Mouse (Mus musculus) lung, embryonic 16.5 days (tissue): ENCODE data around the gene Pus3. TPM values are rescaled to one million over a fixed set of nuclear protein-coding genes. Genes with fewer than 3 reads are reported as not detected.
"Not testable (repeated sequence)": the region's sequence is repeated elsewhere in the genome, so short reads cannot be mapped to it uniquely, and the experiment has no call there.

Experiments used
- ATAC-seq: fragments of 200-750 bp; cut with Nextera tagmentation; 2 replicates; pipeline ENCODE4 v1.8.0; 2017; ENCODE audit warnings: low read depth, mild to moderate bottlenecking, moderate library complexity
- H3K27ac ChIP-seq: fragments of 300-500 bp; sonication (generic); 2 replicates; pipeline ENCODE4 v1.5.1; 2014; ENCODE audit warnings: mild to moderate bottlenecking, control low read depth, low read length
- H3K27me3 ChIP-seq: fragments of 300-500 bp; sonication (generic); 2 replicates; pipeline ENCODE4 v1.6.1; 2014; ENCODE audit warnings: low read depth, low read length, mixed read lengths; ENCODE audit not compliant: control insufficient read depth, insufficient read depth
- H3K36me3 ChIP-seq: fragments of 300-500 bp; sonication (generic); 2 replicates; pipeline ENCODE4 v1.6.1; 2014; ENCODE audit warnings: low read length; ENCODE audit not compliant: control insufficient read depth, insufficient read depth
- H3K4me1 ChIP-seq: fragments of 300-500 bp; sonication (generic); replicated peaks from 2 replicates; pipeline ENCODE4 v1.6.1; 2014; ENCODE audit warnings: low read length, mixed read lengths; ENCODE audit not compliant: control insufficient read depth, insufficient read depth
- H3K4me2 ChIP-seq: fragments of 300-500 bp; sonication (generic); 2 replicates; pipeline ENCODE4 v1.6.1; 2014; ENCODE audit warnings: low read depth, low read length, control low read depth
- H3K4me3 ChIP-seq: fragments of 300-500 bp; sonication (generic); 2 replicates; pipeline ENCODE4 v1.5.1; 2014; ENCODE audit warnings: mild to moderate bottlenecking, low read length, control low read depth
- H3K9ac ChIP-seq: fragments of 300-500 bp; sonication (generic); 2 replicates; pipeline ENCODE4 v1.6.1; 2014; ENCODE audit warnings: low read length, control low read depth
- H3K9me3 ChIP-seq: fragments of 300-500 bp; sonication (generic); 2 replicates; pipeline ENCODE4 v1.6.1; 2016; ENCODE audit warnings: low read length; ENCODE audit not compliant: control insufficient read depth
- WGBS: fragments of 180-500 bp; shearing (Covaris S2); extraction: QIAGEN DNeasy Blood & Tissue Kit; methylation state at CpG from one replicate; pipeline ENCODE4 v1.1.7; 2014; 5-methylcytosine and 5-hydroxymethylcytosine counted together
- polyA plus RNA-seq: library from polyadenylated mRNA; unstranded; fragments of >200 nt; fragmentation: Nextera tagmentation; extraction: Ambion mirVana; gene quantifications from 2 replicates; pipeline ENCODE4 v1.2.1, GENCODE M21; 2015

Pus3 gene
- polyA plus RNA-seq, 1 experiment from 2014 or later = 13.9 TPM

DNA sequence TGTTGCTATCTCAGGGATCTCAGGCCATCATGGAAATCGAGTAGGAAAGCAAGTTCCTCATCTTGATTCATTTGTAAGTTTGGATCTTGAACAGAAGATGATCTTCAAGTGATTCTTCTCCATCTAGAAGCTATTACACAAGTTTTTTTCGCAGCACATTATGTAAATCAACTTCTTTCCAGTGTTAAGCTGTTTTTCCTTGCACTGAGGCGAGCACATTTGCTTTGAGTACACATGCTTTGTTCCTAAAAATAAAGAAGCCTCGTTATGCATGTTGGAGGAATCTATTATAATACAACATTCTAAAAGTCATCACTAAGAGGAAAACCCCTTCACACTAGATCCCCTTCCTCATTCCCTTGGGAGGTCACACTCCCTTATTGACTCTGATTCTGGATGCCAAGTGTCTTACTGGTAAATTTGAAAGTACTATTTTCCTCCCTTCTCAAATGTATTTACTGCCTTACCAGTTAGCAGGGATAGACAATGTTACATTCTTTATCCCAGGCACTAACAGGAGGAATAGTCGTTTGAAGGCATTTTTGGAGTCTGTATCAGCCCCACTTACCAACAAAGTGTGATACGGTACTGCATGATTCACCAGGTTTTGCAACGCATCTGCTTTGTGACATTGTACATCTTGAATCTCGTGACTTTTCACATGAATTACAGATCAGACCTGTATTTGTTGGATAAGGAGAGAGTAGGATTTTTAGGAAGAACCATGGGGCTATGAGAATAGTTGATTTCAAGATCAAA, 49.4 kb downstream of the Pus3 start:
- no peak overlapping the region for H3K4me3 ChIP-seq
- 62% methylated on average over 8 of the region's 8 CpGs for WGBS
- no peaks in the 10 kb centered on the region for H3K27me3 ChIP-seq
- no peaks in the 10 kb centered on the region for H3K9me3 ChIP-seq
- H3K27ac ChIP-seq = no peak overlapping the region
- no peaks in the 10 kb centered on the region for H3K36me3 ChIP-seq
- no peak overlapping the region for H3K9ac ChIP-seq
- H3K4me1 ChIP-seq = no peaks in the 10 kb centered on the region
- no peak overlapping the region for H3K4me2 ChIP-seq
- no peak for ATAC-seq

DNA sequence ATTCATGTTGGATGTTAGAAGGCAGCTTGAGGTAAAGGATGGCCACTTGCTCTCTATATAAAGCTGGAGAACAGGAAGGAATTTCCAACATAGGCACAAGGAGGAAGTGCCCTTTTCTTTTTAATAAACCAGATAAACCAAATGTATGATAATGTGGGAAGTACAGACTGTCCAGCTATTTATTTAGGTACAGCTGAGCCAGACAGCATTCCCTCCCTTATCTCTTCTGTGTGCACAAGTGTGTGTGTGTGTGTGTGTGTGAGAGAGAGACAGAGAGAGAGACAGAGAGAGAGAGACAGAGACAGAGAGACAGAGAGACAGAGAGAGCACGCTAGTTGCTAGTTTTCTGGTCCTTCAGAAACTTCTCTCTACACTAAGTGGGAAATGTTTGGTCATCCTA, 53.4 kb downstream of the Pus3 start, which contains the start of gene Pate4:
TSS of gene Pate4 (minus strand) at position 101 of the 400 bp plus-strand sequence.
- Histone ChIP-seq H3K9ac (no peak within 1 kb of the TSS), H3K4me1 (no peaks in the 10 kb centered on the region), H3K27ac (no peak within 1 kb of the TSS), H3K4me2 (no peak within 1 kb of the TSS), H3K27me3 (no peaks in the 10 kb centered on the region), H3K36me3 (no peaks in the 10 kb centered on the region), H3K9me3 (no peaks in the 10 kb centered on the region), H3K4me3 (no peak within 1 kb of the TSS)
- WGBS = 74% methylated on average over 1 of the region's 1 CpGs
- ATAC-seq = no peak

DNA sequence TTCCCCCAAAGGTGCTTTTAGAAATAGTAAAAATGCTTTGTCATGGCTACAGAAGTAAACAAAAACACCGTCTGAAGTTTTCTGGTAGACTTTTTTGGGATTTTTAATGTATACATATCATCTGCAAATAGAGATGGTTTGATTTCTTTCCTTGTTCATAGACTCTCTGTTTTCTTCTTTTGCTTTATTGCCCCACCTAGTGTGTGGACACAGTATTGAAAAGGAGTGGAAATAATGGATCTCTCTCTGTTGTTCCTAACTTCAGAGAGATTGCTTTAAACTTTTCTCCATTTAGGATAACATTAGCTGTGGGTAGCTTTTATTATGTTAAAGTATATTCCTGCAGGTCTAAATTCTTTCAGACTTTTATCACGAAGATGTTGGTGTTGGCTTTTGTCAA, 55.6 kb downstream of the Pus3 start:
- Histone ChIP-seq H3K4me2 (no peak overlapping the region), H3K27me3 (no peaks in the 10 kb centered on the region), H3K36me3 (no peaks in the 10 kb centered on the region), H3K27ac (no peak overlapping the region), H3K4me3 (no peak overlapping the region), H3K9ac (no peak overlapping the region), H3K9me3 (no peaks in the 10 kb centered on the region), H3K4me1 (no peaks in the 10 kb centered on the region)
- 11% methylated on average over 2 of the region's 2 CpGs for WGBS
- no peak for ATAC-seq

DNA sequence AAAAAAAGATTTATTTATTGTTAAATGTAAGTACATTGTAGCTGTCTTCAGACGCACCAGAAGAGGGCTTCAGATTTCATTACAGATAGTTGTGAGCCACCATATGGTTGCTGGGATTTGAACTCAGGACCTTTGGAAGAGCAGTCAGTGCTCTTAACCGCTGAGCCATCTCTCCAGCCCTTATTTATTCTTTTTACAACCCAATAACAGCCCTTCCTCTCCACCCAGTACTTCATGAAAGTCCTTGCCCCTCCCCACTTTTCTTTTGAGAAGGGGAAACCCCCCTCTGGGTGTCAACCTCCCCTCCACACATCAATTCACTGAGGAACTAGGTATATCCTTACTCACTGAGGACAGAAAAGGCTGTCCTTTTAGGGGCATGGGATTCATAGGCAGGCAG, 58.4 kb downstream of the Pus3 start:
- not testable (repeated sequence) for H3K4me3 ChIP-seq, H3K36me3 ChIP-seq, H3K9ac ChIP-seq, ATAC-seq, H3K27me3 ChIP-seq, H3K4me2 ChIP-seq, H3K9me3 ChIP-seq, H3K4me1 ChIP-seq, H3K27ac ChIP-seq
- WGBS = 61% methylated on average over 2 of the region's 2 CpGs

Other genes with a start within 250 kb of the Pus3 start
- gene Cdon, start 137.5 kb upstream of the Pus3 start, polyA plus RNA-seq = 3.2 and 3.6 TPM in 2 replicates
- not detected in 2 replicates for gene Gm1113, start 40.3 kb upstream of the Pus3 start, polyA plus RNA-seq
- gene Ddx25, start 67 bp upstream of the Pus3 start, polyA plus RNA-seq = 0.67 and 0.77 TPM in 2 replicates
- 0.30 and 0.72 TPM in 2 replicates for gene Pate2, start 11.7 kb downstream of the Pus3 start, polyA plus RNA-seq
- gene Hyls1, start 11.8 kb downstream of the Pus3 start, polyA plus RNA-seq = 24.1 and 25.1 TPM in 2 replicates
- not detected in 2 replicates for gene Pate4, start 53.3 kb downstream of the Pus3 start, polyA plus RNA-seq
- gene Pate3, start 89.6 kb downstream of the Pus3 start, polyA plus RNA-seq = not detected in 2 replicates
- not detected in 2 replicates for gene Pate1, start 128.8 kb downstream of the Pus3 start, polyA plus RNA-seq
- gene Gm17677, start 182.5 kb downstream of the Pus3 start, polyA plus RNA-seq = not detected in 2 replicates
- not detected in 2 replicates for gene Gm17727, start 219.5 kb downstream of the Pus3 start, polyA plus RNA-seq
- gene Gm27235, start 231.5 kb downstream of the Pus3 start, polyA plus RNA-seq = not detected in 2 replicates
- gene D730048I06Rik, start 231.5 kb downstream of the Pus3 start, polyA plus RNA-seq = not detected in 2 replicates